Mouse (Mus musculus): ENCODE data around the gene Tmem107. TPM values are rescaled to one million over a fixed set of nuclear protein-coding genes. Genes with fewer than 3 reads are reported as not detected.

Tmem107 gene
- polyA plus RNA-seq, 1 experiment: 31.1 TPM

- Histone ChIP-seq H3K27me3 (ENCODE audit: control insufficient read depth, insufficient read depth, low read length) (no peaks in the 10 kb centered on the region), H3K27ac (ENCODE audit: control insufficient read depth, insufficient read depth, low read length) (peak overlapping the region; percentile 78), H3K36me3 (ENCODE audit: control insufficient read depth, insufficient read depth, low read length) (peaks cover 15% of the 10 kb centered on the region; the same call in 1 of the 2 replicates), H3K4me3 (ENCODE audit: control insufficient read depth, insufficient read depth, low read length) (peak overlapping the region; percentile 51), H3K4me1 (replicated peaks; ENCODE audit: control insufficient read depth, insufficient read depth, low read length) (peaks cover 52% of the 10 kb centered on the region)
- TF ChIP-seq CTCF (IDR thresholded peaks at IDR 0.05; ENCODE audit: borderline replicate concordance, control insufficient read depth, extremely low read depth, insufficient read depth, low read length, poor library complexity) (peak; percentile 51; the same call in 1 of the 2 replicates), POLR2A (IDR thresholded peaks at IDR 0.05; ENCODE audit: control insufficient read depth, extremely low read depth, insufficient read depth, low read length, poor library complexity) (peak; percentile 53)
- WGBS: under 1% methylated on average over 19 of the region's 19 CpGs
- peak; percentile 89 for DNase-seq
Observed at GRCm38 (mm10) chr11:69098762-69099091, 28.1 kb downstream of the Tmem107 start.

GRCm38 (mm10) chr11:69099177-69099914, 28.7 kb downstream of the Tmem107 start:
- DNase-seq: no peak
- Histone ChIP-seq H3K4me3 (ENCODE audit: control insufficient read depth, insufficient read depth, low read length) (peak overlapping the region; percentile 51), H3K27me3 (ENCODE audit: control insufficient read depth, insufficient read depth, low read length) (no peaks in the 10 kb centered on the region), H3K27ac (ENCODE audit: control insufficient read depth, insufficient read depth, low read length) (peak overlapping the region; percentile 76), H3K4me1 (replicated peaks; ENCODE audit: control insufficient read depth, insufficient read depth, low read length) (peaks cover 51% of the 10 kb centered on the region), H3K36me3 (ENCODE audit: control insufficient read depth, insufficient read depth, low read length) (peaks cover 21% of the 10 kb centered on the region; the same call in 1 of the 2 replicates)
- TF ChIP-seq CTCF (IDR thresholded peaks at IDR 0.05; ENCODE audit: borderline replicate concordance, control insufficient read depth, extremely low read depth, insufficient read depth, low read length, poor library complexity): no peak
- no peak for TF ChIP-seq POLR2A (IDR thresholded peaks at IDR 0.05; ENCODE audit: control insufficient read depth, extremely low read depth, insufficient read depth, low read length, poor library complexity)
- 1% methylated on average over 22 of the region's 22 CpGs for WGBS

- Histone ChIP-seq H3K36me3 (ENCODE audit: control insufficient read depth, insufficient read depth, low read length) (peaks cover 25% of the 10 kb centered on the region; the same call in 1 of the 2 replicates), H3K4me1 (replicated peaks; ENCODE audit: control insufficient read depth, insufficient read depth, low read length) (peaks cover 50% of the 10 kb centered on the region), H3K4me3 (ENCODE audit: control insufficient read depth, insufficient read depth, low read length) (peak overlapping the region; percentile 22), H3K27me3 (ENCODE audit: control insufficient read depth, insufficient read depth, low read length) (no peaks in the 10 kb centered on the region), H3K27ac (ENCODE audit: control insufficient read depth, insufficient read depth, low read length) (peak overlapping the region; percentile 76; the same call in 1 of the 2 replicates)
- TF ChIP-seq POLR2A (IDR thresholded peaks at IDR 0.05; ENCODE audit: control insufficient read depth, extremely low read depth, insufficient read depth, low read length, poor library complexity): peak; percentile 51; the same call in 1 of the 2 replicates
- peak; percentile 40; the same call in 1 of the 2 replicates for TF ChIP-seq CTCF (IDR thresholded peaks at IDR 0.05; ENCODE audit: borderline replicate concordance, control insufficient read depth, extremely low read depth, insufficient read depth, low read length, poor library complexity)
- DNase-seq: peak; percentile 91
- WGBS: 1% methylated on average over 23 of the region's 23 CpGs
Observed at GRCm38 (mm10) chr11:69099915-69100345, 29.3 kb downstream of the Tmem107 start.

GRCm38 (mm10) chr11:69100639-69101360, 30.2 kb downstream of the Tmem107 start:
- TF ChIP-seq CTCF (IDR thresholded peaks at IDR 0.05; ENCODE audit: borderline replicate concordance, control insufficient read depth, extremely low read depth, insufficient read depth, low read length, poor library complexity) (no peak), POLR2A (IDR thresholded peaks at IDR 0.05; ENCODE audit: control insufficient read depth, extremely low read depth, insufficient read depth, low read length, poor library complexity) (no peak)
- Histone ChIP-seq H3K36me3 (ENCODE audit: control insufficient read depth, insufficient read depth, low read length) (peaks cover 34% of the 10 kb centered on the region), H3K27ac (ENCODE audit: control insufficient read depth, insufficient read depth, low read length) (no peak overlapping the region), H3K4me1 (replicated peaks; ENCODE audit: control insufficient read depth, insufficient read depth, low read length) (peaks cover 44% of the 10 kb centered on the region), H3K27me3 (ENCODE audit: control insufficient read depth, insufficient read depth, low read length) (no peaks in the 10 kb centered on the region), H3K4me3 (ENCODE audit: control insufficient read depth, insufficient read depth, low read length) (no peak overlapping the region)
- WGBS: 81% methylated on average over 20 of the region's 20 CpGs
- no peak for DNase-seq

GRCm38 (mm10) chr11:69101604-69102402, 31.2 kb downstream of the Tmem107 start:
- DNase-seq: no peak
- Histone ChIP-seq H3K36me3 (ENCODE audit: control insufficient read depth, insufficient read depth, low read length) (peaks cover 41% of the 10 kb centered on the region), H3K27ac (ENCODE audit: control insufficient read depth, insufficient read depth, low read length) (no peak overlapping the region), H3K4me3 (ENCODE audit: control insufficient read depth, insufficient read depth, low read length) (no peak overlapping the region), H3K27me3 (ENCODE audit: control insufficient read depth, insufficient read depth, low read length) (no peaks in the 10 kb centered on the region), H3K4me1 (replicated peaks; ENCODE audit: control insufficient read depth, insufficient read depth, low read length) (peaks cover 37% of the 10 kb centered on the region)
- TF ChIP-seq POLR2A (IDR thresholded peaks at IDR 0.05; ENCODE audit: control insufficient read depth, extremely low read depth, insufficient read depth, low read length, poor library complexity) (no peak), CTCF (IDR thresholded peaks at IDR 0.05; ENCODE audit: borderline replicate concordance, control insufficient read depth, extremely low read depth, insufficient read depth, low read length, poor library complexity) (no peak)
- WGBS: 95% methylated on average over 21 of the region's 21 CpGs

GRCm38 (mm10) chr11:69102403-69102725, 31.8 kb downstream of the Tmem107 start:
- peaks cover 46% of the 10 kb centered on the region for H3K36me3 ChIP-seq (ENCODE audit: control insufficient read depth, insufficient read depth, low read length)
- H3K4me1 ChIP-seq (replicated peaks; ENCODE audit: control insufficient read depth, insufficient read depth, low read length): peaks cover 31% of the 10 kb centered on the region
- no peak overlapping the region for H3K27ac ChIP-seq (ENCODE audit: control insufficient read depth, insufficient read depth, low read length)
- 98% methylated on average over 7 of the region's 7 CpGs for WGBS
- DNase-seq: no peak
- TF ChIP-seq POLR2A (IDR thresholded peaks at IDR 0.05; ENCODE audit: control insufficient read depth, extremely low read depth, insufficient read depth, low read length, poor library complexity) (no peak), CTCF (IDR thresholded peaks at IDR 0.05; ENCODE audit: borderline replicate concordance, control insufficient read depth, extremely low read depth, insufficient read depth, low read length, poor library complexity) (no peak)
- H3K4me3 ChIP-seq (ENCODE audit: control insufficient read depth, insufficient read depth, low read length): no peak overlapping the region
- H3K27me3 ChIP-seq (ENCODE audit: control insufficient read depth, insufficient read depth, low read length): no peaks in the 10 kb centered on the region
